ENCODE assay signal across 25 mouse cellular contexts in genomic region chr8:121025486-121025885, GRCm38 (mm10). TPM values are rescaled to one million over a fixed set of nuclear protein-coding genes. Genes with fewer than 3 reads are reported as not detected.
DNase-seq lines count a peak whose midpoint lies in the region; ATAC-seq and TF ChIP-seq lines count a peak whose summit lies in the region.
"Had no signal": no experiment of that assay in that cellular context is flagged by ENCODE, and none has a peak within 500 bp of the region (broad histone marks: within the 10 kb centered on the region; RNA-seq: fewer than 3 reads in every experiment).

No protein-coding gene starts in this region.

- no peaks in the 10 kb centered on the region for H3K27me3 ChIP-seq in cerebellum, adult 2 months (ENCODE audit: control insufficient read depth, insufficient read depth, low read length)
- H3K27me3 ChIP-seq: hindbrain, embryonic 15.5 days had no signal

- TF ChIP-seq POLR2A in cerebellum, adult 2 months (IDR thresholded peaks at IDR 0.05; ENCODE audit: borderline replicate concordance, insufficient read depth, low read length), result no peak

- no peak overlapping the region for H3K4me3 ChIP-seq in cerebellum, adult 2 months (replicated peaks; ENCODE audit: insufficient read depth, low read depth, low read length)
- H3K4me3 ChIP-seq: embryonic facial prominence, embryonic 12.5 days; embryonic facial prominence, embryonic 15.5 days; gastrocnemius, adult 2 months; heart, adult 2 months; heart, embryonic 10.5 days; heart, embryonic 13.5 days; hindbrain, embryonic 12.5 days; hindbrain, embryonic 15.5 days had no signal

- 83% methylated on average over 5 of the region's 5 CpGs for WGBS in cerebellum, adult 2 months

- H3K4me1 ChIP-seq in cerebellum, adult 2 months (ENCODE audit: control insufficient read depth, insufficient read depth, low read length), result no peaks in the 10 kb centered on the region

- peak; percentile 24 for DNase-seq in adrenal gland, postnatal 14 days
- DNase-seq in adrenal gland, adult 18-20 months (ENCODE audit: low spot score in 2 of 2), result no peak
- peak; percentile 86 for DNase-seq in thymus, postnatal 14 days
- peak; percentile 75 for DNase-seq in thymus, postnatal 4 days
- no peak for DNase-seq in cerebellum, adult 2 months
- DNase-seq: adrenal gland, adult 2 months; adrenal gland, postnatal 25 days; cerebellum, adult 18-20 months; cerebellum, adult 9-11 months; cerebellum, postnatal 25 days; forebrain, postnatal 0 days; gastrocnemius, adult 2 months; gastrocnemius, postnatal 14 days; heart, adult 2 months had no signal

- no peak overlapping the region for H3K27ac ChIP-seq in cerebellum, adult 2 months (ENCODE audit: insufficient read depth, low read length)
- H3K27ac ChIP-seq: embryonic facial prominence, embryonic 12.5 days; embryonic facial prominence, embryonic 15.5 days; gastrocnemius, adult 2 months; heart, adult 2 months; heart, embryonic 10.5 days; heart, embryonic 13.5 days; hindbrain, embryonic 12.5 days; hindbrain, embryonic 15.5 days had no signal

- TF ChIP-seq CTCF in cerebellum, adult 2 months (IDR thresholded peaks at IDR 0.05; ENCODE audit: borderline replicate concordance, insufficient read depth, low read depth, low read length), result no peak

- ATAC-seq in cerebellum, adult (ENCODE audit: insufficient number of reproducible peaks, low FRiP score, low TSS enrichment), result no peak
- ATAC-seq: activated CD4-positive, CD25-positive, alpha-beta regulatory T cell, adult 4 months; forebrain, embryonic 14.5 days; forebrain, postnatal 0 days had no signal

RNA-seq across cellular contexts. Expression of gene Foxf1, which starts 58.7 kb away (rescaled TPM):
- total RNA-seq in adrenal gland, postnatal 14 days (2021), result 1.1 and 1.2 TPM in 2 replicates
- under 1 TPM; 0.36 to 0.38 TPM for total RNA-seq in adrenal gland, adult 18-20 months (2021)
- 1.2 and 1.7 TPM in 2 replicates for polyA plus RNA-seq in cerebellum, adult 2 months (2012; rRNA removed)
- total RNA-seq: common myeloid progenitor, adult 5-6 weeks; hematopoietic stem cell, adult 5-6 weeks had no signal
- polyA plus RNA-seq: activated CD4-positive, CD25-positive, alpha-beta regulatory T cell, adult 4 months had no signal

Comparison
In these comparisons a context has a peak if more than half of its experiments do, and no peak if none do; other contexts are left out.
1. DNase-seq: peak in adrenal gland, postnatal 14 days (single experiment), thymus, postnatal 14 days (single experiment) and thymus, postnatal 4 days (single experiment); none in adrenal gland, adult 18-20 months (0 of 2) and cerebellum, adult 2 months (0 of 2).